Mouse (Mus musculus): ENCODE measurements around the gene Asah2.

- TF ChIP-seq CTCF (IDR thresholded peaks at IDR 0.05; ENCODE audit: low read depth, low read length) (no peak), POLR2A (IDR thresholded peaks at IDR 0.05; ENCODE audit: insufficient read depth, low read length) (no peak), EP300 (IDR thresholded peaks at IDR 0.05; ENCODE audit: insufficient read depth, low read depth, low read length) (no peak)
These were observed 105.4 kb downstream of the Asah2 start for GRCm38 (mm10) chr19:32002623-32003022.
